Mouse (Mus musculus): ENCODE results near the gene Gsta2.
"Not testable (repeated sequence)": the region's sequence is repeated elsewhere in the genome, so short reads cannot be mapped to it uniquely, and the experiment has no call there.

Gene Gsta2

GRCm38 (mm10) chr9:78365850-78366544 lies 10.4 kb upstream of the Gsta2 start:
- no peak for DNase-seq

- DNase-seq = no peak
Observed at GRCm38 (mm10) chr9:78364701-78365100, 9.1 kb upstream of the Gsta2 start.

DNA sequence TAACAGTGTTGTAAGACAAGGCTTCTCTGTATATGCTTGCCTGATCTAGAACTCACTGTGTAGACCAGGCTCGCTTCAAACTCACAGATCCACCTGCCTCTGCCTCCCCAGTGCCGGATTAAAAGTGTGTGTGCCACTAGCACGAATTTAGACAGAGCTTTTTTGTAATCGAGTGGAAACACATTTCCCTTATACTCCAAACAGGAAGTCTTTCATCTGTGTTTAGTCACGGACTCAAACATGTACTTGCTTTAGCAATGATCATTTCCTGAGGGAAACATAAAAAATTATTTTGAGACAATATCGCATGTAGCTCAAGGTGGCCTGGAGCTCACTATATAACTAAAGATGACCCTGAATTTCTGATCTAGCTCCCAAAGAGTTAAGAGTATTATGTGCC lies 7.8 kb upstream of the Gsta2 start:
- DNase-seq = no peak

GRCm38 (mm10) chr9:78360484-78360872 lies 4.9 kb upstream of the Gsta2 start:
- DNase-seq = no peak

GRCm38 (mm10) chr9:78359750-78360483 lies 4.3 kb upstream of the Gsta2 start:
- DNase-seq = no peak

DNA sequence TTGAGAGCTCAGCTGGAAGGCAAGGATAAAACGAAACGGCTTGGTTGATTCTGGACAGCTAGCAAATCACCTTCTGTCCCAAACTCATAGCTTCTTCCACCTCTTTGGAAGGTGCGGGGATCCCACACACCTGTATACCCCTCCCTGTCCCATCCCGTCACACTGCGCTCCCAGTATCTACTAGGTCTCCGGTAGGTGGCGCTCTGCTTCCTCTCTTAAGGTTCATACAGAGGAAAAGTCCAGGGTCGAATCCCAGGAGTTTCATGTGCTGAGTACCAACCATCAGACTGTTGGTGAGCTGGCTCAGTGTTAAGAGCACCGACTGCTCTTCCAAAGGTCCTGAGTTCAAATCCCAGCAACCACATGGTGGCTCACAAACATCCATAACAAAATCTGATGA lies 2.5 kb upstream of the Gsta2 start:
- DNase-seq = peak; percentile 68 to 71

DNA sequence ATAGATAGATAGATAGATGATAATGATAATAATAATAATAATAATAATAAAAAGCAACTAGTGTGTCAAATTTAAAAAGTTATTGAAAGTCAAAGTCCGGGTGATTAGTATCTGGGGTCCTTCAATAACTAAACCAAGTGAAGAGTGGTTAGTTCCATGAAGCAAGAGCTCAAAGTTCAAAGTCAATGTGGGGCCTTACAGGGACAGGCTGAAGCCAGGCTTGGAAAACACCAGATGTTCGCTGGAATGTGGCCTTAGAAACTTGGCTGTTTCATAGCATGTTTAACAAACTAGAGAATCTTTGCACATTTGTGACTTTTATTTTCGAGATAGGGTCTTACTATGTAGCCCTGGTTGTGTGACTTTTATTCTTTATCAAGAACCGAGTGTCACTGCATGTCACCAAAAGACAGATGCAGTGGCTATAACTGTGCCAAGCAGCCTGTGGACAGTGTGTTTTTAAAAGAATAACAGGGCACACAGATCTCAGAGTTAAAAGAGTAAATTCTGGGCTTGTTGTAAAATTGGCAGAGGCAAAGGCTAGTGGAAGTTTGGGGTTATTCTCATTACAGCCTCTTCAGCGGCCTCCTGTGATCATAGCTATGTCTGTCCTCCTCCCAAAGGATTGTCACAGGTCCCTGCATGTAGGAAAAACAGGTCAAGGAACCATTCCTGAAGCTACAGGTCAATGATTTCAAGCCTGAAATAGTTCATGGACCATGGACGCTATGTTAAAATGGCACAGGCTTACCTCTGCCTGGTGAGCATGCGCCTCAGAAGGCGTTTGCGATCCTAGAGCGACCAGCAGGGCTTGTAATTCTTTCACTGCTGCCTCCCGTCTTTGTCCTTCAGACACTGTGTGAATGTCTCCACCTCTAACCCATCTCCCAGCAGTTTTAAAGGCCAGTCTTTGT lies 666 bp downstream of the Gsta2 start:
- DNase-seq = no peak

DNA sequence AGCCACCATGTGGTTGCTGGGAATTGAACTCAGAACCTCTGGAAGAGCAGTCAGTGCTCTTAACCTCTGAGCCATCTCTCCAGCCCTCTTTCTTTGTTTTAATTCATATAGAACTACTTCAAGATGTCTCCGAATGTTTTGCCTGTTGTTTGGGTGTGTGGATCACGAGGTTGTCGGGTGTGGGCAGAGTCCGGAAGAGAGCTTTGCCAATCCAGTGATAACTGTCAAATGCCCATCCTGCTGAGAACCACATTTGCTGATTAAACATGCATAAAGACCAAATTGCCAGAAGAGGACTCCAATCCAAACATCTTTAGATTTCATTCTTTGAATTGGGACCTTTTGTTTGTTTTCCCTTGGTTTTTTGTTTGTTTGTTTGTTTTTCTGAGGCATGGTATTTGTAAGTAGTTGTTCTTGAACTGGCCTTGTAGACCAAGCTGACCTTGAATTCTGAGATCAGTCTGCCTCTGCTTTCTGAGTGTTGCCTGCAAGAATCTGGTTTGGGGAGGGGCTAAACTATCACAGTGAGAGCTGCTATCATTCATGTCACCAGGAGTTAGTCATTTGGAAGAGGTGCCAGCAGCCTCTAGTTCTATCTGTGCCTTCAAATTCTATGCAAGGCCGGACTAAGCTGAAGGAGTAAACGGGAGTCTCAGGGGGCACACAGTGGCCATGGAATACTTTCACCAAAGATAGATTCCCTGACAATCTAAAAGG lies 3.9 kb downstream of the Gsta2 start:
- no peak for DNase-seq

DNA sequence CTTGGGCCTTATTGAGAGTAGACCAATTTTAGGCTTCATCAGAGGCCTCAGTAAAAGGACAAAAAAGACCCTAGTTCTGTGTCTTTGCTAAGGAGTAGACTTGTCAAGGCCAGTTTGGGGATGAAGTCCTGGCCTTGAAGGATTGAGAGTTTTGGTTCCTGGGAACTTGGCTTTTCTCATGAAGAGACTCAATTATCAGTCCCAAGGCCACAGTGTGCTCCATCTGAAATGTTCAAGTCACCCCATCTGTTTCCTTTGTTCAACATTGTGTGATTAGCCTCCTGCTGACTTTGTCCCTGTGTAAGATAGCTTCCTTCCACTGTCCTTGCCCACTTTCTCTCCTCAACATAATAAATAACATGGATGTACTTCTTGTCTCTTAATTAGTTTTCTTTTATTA lies 5.6 kb downstream of the Gsta2 start:
- DNase-seq = not testable (repeated sequence)

- DNase-seq = not testable (repeated sequence)
Observed at GRCm38 (mm10) chr9:78349141-78349540, 6.4 kb downstream of the Gsta2 start.

DNA sequence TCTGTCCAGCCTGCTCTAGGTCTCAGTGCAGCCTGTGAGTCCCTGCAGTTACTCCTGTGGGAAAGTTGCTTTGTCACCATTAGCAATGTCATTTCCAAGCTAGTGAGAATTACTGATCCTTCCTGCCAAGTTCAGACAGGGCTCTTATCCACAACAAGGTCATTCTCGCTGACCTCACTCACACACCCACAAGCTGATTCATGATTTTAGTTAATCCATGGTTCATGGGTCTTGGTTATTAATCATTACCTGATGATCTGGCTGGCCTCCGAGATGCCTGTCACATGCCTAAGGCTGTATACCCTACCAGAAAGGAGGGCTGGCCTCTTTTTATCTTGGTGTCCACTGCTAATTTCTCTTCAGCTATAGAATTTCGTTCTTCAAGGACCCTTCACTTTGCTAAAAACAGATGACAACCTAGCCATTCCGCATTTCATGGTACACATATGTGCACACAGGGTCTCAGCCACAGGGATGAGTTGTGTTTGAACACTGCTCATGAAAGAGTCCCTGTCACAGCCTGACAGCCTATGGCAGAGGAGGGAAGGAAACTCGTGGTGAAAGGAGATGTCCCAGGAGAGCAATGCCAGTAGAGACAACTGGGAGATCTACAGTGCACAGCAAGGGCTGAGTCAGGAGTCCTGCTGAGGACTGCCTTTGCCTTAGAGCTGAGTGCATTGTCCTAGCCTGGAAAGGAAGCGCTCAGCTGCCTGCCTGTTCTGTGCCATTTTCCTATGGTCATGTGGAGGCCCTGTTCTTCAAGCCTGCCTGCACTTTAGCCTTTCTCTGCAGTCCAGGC lies 7.2 kb downstream of the Gsta2 start:
- DNase-seq = not testable (repeated sequence)

GRCm38 (mm10) chr9:78347004-78347403 lies 8.6 kb downstream of the Gsta2 start:
- DNase-seq = no peak

DNA sequence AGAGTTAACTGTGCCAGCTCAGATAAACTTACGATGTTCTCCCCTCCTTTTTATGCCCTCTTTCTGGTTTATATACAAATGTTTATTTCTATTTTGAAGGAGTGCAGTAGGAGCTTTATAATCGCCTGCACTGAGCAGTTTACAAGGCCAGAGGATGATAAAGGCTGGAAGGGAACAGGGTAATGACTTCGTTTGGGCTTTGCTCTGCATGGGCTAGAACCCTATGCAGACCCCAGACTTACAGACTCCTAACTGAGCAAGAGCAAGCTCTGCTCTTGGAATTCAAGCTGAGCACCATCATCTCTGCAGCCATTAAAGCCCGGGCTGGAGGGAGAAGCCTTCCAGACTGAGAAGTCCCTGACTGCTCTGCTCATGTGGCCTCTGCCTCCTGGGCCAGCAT lies 10.4 kb downstream of the Gsta2 start:
- not testable (repeated sequence) for DNase-seq

DNA sequence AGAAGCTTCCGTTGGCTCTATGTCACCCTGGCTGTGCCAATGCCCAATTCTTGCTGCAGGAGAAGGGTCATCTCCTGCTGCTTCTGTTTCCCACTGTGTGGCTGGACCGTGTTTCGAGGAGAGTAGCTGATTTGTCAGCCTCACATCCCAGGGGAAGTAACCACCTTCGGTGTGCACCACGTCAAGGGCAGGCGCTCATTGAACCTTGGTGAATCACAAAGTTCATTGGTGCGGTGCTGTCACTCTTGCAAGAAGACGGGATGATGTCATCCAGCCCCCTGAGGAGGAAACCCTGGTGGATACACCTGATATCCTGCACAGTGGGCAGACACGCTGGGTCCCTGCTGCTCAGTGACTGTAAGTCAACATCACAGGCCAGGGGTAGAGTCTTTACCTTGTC lies 12.5 kb downstream of the Gsta2 start:
- DNase-seq = not testable (repeated sequence)

GRCm38 (mm10) chr9:78342494-78342893 lies 13.1 kb downstream of the Gsta2 start:
- not testable (repeated sequence) for DNase-seq

- DNase-seq = peak; percentile 65 to 69
Observed at GRCm38 (mm10) chr9:78340324-78340723, 15.3 kb downstream of the Gsta2 start.

DNA sequence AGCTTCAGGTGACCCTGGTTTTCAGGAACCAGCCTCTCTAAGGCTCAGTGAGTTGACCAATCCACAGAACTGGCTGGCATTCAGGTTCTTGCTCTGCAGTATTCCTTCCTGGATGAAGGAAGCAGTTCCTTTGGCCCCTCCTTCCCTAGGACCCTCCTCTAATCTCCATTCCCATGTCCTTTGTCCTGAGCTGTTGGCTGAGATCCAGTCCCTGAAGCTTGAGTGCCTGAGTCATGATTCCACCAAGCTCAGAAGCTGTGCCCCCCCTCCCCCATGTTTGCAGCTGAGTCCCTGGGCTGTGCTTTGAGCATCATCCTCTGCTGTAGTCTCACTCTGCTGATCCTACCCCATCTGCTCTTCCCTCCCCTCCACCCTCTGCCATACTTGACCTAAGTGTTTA lies 18.5 kb downstream of the Gsta2 start:
- DNase-seq = not testable (repeated sequence)

- DNase-seq = not testable (repeated sequence)
Observed at GRCm38 (mm10) chr9:78327289-78327688, 28.3 kb downstream of the Gsta2 start, which contains the start of gene Omt2b. Gene Omt2b (plus strand): TSS chr9:78327589.

DNA sequence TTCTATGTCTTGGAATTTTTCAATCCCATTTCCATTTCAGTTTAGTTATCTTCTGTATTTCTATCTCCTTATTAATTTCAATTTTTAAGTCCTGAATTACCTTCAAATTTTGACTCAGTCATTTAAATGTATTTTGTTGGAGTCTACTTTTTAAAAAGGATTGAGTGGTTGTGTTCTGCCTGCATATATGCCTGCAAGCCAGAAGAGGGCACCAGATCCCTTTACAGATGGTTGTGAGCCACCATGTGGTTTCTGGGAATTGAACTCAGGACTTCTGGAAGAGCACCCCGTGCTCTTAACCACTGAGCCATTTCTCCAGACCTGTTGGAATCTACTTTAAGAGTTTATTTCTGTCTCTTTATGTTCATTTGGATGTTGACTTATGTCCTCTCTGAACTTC lies 36.1 kb downstream of the Gsta2 start:
- no peak for DNase-seq

- no peak for DNase-seq
Observed at GRCm38 (mm10) chr9:78314696-78315095, 40.9 kb downstream of the Gsta2 start, which contains the start of gene Omt2a. Gene Omt2a (minus strand): TSS chr9:78314796.

- DNase-seq = not testable (repeated sequence)
Observed at GRCm38 (mm10) chr9:78308122-78308521, 47.5 kb downstream of the Gsta2 start.

DNA sequence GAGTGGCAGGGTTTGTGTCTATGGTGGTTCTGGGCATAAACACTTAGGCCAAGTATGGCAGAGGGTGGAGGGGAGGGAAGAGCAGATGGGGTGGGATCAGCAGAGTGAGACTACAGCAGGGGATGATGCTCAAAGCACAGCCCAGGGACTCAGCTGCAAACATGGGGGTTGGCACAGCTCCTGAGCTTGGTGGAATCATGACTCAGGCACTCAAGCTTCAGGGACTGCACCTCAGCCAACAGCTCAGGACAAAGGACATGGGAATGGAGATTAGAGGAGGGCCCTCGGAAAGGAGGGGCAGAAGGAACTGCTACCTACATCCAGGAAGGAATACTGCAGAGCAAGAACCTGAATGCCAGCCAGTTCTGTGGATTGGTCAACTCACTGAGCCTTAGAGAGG lies 56.4 kb downstream of the Gsta2 start:
- DNase-seq = not testable (repeated sequence)

Data from B cell, adult 2 months (primary cell).